Mouse (Mus musculus) lung, adult 10 weeks (tissue): ENCODE measurements around the gene Sh3bp2. TPM values are rescaled to one million over a fixed set of nuclear protein-coding genes. Genes with fewer than 3 reads are reported as not detected.

Source experiments
- polyA plus RNA-seq: library from polyadenylated mRNA; stranded (reverse); fragments of 350-450 nt; fragmentation: Illumina TruSeq; extraction: RNeasy Lipid Tissue Mini Kit (QIAGEN cat#74804); gene quantifications from one replicate; pipeline ENCODE4 v1.2.3, GENCODE M21; 2014; ENCODE audit warnings: low read depth, low replicate concordance; ENCODE audit not compliant: insufficient read depth

Sh3bp2 gene
- polyA plus RNA-seq: 9.3 TPM

GRCm38 (mm10) chr5:34525663-34526476, at the start of gene Sh3bp2:
TSS of gene Sh3bp2 (plus strand) at chr5:34525838.

GRCm38 (mm10) chr5:34513466-34514217, 12.0 kb upstream of the Sh3bp2 start, which contains the start of gene Tnip2:
TSS of gene Tnip2 (minus strand) at chr5:34513991.

GRCm38 (mm10) chr5:34573268-34574221, 47.9 kb downstream of the Sh3bp2 start, which contains the start of gene Add1:
TSS of gene Add1 (plus strand) at chr5:34573664.

Other genes with a start within 250 kb of the Sh3bp2 start
- 0.63 TPM for gene Zfyve28, start 237.4 kb upstream of the Sh3bp2 start, polyA plus RNA-seq
- gene Cfap99, start 237.2 kb upstream of the Sh3bp2 start, polyA plus RNA-seq: 0.49 TPM
- 37.3 TPM for gene Rnf4, start 189.5 kb upstream of the Sh3bp2 start, polyA plus RNA-seq
- gene Fam193a, start 155.9 kb upstream of the Sh3bp2 start, polyA plus RNA-seq: 4.8 TPM
- 12.1 TPM for gene Tnip2, start 11.8 kb upstream of the Sh3bp2 start, polyA plus RNA-seq
- gene Add1, start 47.8 kb downstream of the Sh3bp2 start, polyA plus RNA-seq: 116 TPM
- 22.6 TPM for gene Mfsd10, start 111.4 kb downstream of the Sh3bp2 start, polyA plus RNA-seq
- 11.7 TPM for gene Nop14, start 134.3 kb downstream of the Sh3bp2 start, polyA plus RNA-seq
- 2.0 TPM for gene Grk4, start 134.5 kb downstream of the Sh3bp2 start, polyA plus RNA-seq
- 3.3 TPM for gene Htt, start 235.9 kb downstream of the Sh3bp2 start, polyA plus RNA-seq